Mouse (Mus musculus): Measurements from ENCODE around the gene Olfr370. TPM values are rescaled to one million over a fixed set of nuclear protein-coding genes. Genes with fewer than 3 reads are reported as not detected.
"Not testable (repeated sequence)": the region's sequence is repeated elsewhere in the genome, so short reads cannot be mapped to it uniquely, and the experiment has no call there.

Olfr370 gene
- polyA plus RNA-seq (2012; rRNA removed) (0.18 TPM in 1 of 2 replicates, not detected in the other), polyA plus RNA-seq (2014; fragmentation: Nextera tagmentation; extraction: Ambion mirVana) (not detected in 2 replicates)

DNA sequence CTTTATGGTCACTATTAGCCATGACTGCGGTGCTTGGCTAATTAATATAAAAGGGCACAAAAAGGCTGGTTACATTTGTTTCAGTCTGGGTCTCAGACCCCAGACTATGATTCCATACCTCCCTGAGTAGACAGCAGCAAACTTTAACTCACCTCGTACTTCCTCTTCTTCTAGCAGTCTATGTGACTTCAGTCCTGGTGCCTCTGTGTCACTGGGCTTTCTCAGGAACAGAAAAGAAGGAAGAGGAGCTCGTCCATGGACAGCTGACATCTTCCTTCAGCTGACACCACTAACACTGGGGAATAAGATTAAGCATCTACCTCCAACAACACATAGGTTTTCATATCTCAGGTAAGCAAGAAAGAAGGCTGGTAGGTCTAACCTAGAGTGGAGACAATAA lies at the start of gene Olfr370:
Olfr370 (plus strand) TSS at position 45 of the 400 bp plus-strand sequence.
- no peak for ATAC-seq (ENCODE audit: low FRiP score, low read depth)

DNA sequence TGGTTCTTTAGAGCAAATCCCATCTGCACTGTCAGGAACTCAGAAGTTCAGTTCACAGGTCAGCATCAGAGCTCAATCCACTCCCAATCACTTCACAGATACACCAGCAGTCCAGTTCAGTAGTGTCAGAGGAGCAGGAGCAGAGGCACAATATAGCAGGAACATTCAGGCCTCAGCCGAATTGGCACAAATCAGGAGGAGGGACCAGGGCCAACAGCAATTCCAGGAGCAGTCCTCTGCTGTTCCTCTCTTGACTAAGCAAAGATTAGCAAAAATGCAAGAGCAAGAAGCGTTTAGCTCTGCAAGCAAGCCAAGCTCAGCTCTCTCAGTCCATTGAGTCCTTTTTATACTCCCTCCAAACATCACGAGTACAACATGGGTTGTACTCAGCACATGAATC lies 23.9 kb upstream of the Olfr370 start:
- Histone ChIP-seq H3K4me1 (ENCODE audit: control insufficient read depth, insufficient read depth, low read length) (no peaks in the 10 kb centered on the region), H3K9me3 (ENCODE audit: control insufficient read depth, low read length) (no peaks in the 10 kb centered on the region), H3K36me3 (ENCODE audit: control insufficient read depth, insufficient read depth, low read length) (no peaks in the 10 kb centered on the region), H3K4me2 (replicated peaks; ENCODE audit: low read depth, low read length, severe bottlenecking) (no peak overlapping the region), H3K27ac (replicated peaks; ENCODE audit: low read depth, low read length) (no peak overlapping the region), H3K27me3 (ENCODE audit: control insufficient read depth, insufficient read depth, low read length) (no peaks in the 10 kb centered on the region), H3K4me3 (replicated peaks; ENCODE audit: low read length) (no peak overlapping the region), H3K9ac (ENCODE audit: low read depth, low read length, severe bottlenecking) (no peak overlapping the region)
- DNase-seq (ENCODE audit: low spot score) (no peak), ATAC-seq (ENCODE audit: low FRiP score, low read depth) (no peak)
- 88% methylated on average over 3 of the region's 3 CpGs for WGBS
- TF ChIP-seq POLR2A (IDR thresholded peaks at IDR 0.05; ENCODE audit: borderline replicate concordance, extremely low read depth, insufficient read depth, insufficient read length) = no peak

More for the DNA sequence above, at the start of gene Olfr370:
- H3K4me1 ChIP-seq (ENCODE audit: control insufficient read depth, insufficient read depth, low read length) = no peaks in the 10 kb centered on the region
- no peaks in the 10 kb centered on the region for H3K9me3 ChIP-seq (ENCODE audit: control insufficient read depth, low read length)
- no peak within 1 kb of the TSS for H3K4me3 ChIP-seq (replicated peaks; ENCODE audit: low read length)
- no peak within 1 kb of the TSS for H3K27ac ChIP-seq (replicated peaks; ENCODE audit: low read depth, low read length)
- no peak for TF ChIP-seq POLR2A (IDR thresholded peaks at IDR 0.05; ENCODE audit: borderline replicate concordance, extremely low read depth, insufficient read depth, insufficient read length)
- H3K9ac ChIP-seq (ENCODE audit: low read depth, low read length, severe bottlenecking) = no peak within 1 kb of the TSS
- no peak for DNase-seq (ENCODE audit: low spot score)
- no peaks in the 10 kb centered on the region for H3K36me3 ChIP-seq (ENCODE audit: control insufficient read depth, insufficient read depth, low read length)
- 78% methylated on average over 3 of the region's 3 CpGs for WGBS
- H3K27me3 ChIP-seq (ENCODE audit: control insufficient read depth, insufficient read depth, low read length) = no peaks in the 10 kb centered on the region
- H3K4me2 ChIP-seq (replicated peaks; ENCODE audit: low read depth, low read length, severe bottlenecking) = no peak within 1 kb of the TSS

DNA sequence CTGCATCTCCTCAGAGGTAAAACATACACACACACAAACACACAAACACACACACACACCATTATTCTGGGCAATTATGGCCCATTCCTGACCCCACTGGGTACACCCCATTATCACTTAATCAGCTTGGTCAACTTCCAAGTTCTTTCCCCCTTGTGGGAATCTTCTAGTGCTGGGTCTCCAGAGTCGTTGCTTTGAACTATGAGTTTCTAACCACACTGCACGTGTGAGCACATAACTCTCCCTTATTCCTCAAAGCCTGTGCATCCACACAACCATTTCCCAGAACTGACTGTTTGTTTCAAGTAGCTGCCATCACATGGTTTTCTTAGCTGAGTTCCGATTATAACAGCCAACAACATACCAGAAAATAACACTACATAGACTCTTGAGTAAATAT lies 15.1 kb upstream of the Olfr370 start:
- Histone ChIP-seq H3K9me3 (ENCODE audit: control insufficient read depth, low read length) (no peaks in the 10 kb centered on the region), H3K36me3 (ENCODE audit: control insufficient read depth, insufficient read depth, low read length) (no peaks in the 10 kb centered on the region), H3K4me1 (ENCODE audit: control insufficient read depth, insufficient read depth, low read length) (no peaks in the 10 kb centered on the region), H3K4me2 (replicated peaks; ENCODE audit: low read depth, low read length, severe bottlenecking) (no peak overlapping the region), H3K9ac (ENCODE audit: low read depth, low read length, severe bottlenecking) (no peak overlapping the region), H3K4me3 (replicated peaks; ENCODE audit: low read length) (no peak overlapping the region), H3K27ac (replicated peaks; ENCODE audit: low read depth, low read length) (no peak overlapping the region), H3K27me3 (ENCODE audit: control insufficient read depth, insufficient read depth, low read length) (no peaks in the 10 kb centered on the region)
- TF ChIP-seq POLR2A (IDR thresholded peaks at IDR 0.05; ENCODE audit: borderline replicate concordance, extremely low read depth, insufficient read depth, insufficient read length) = no peak
- ATAC-seq (ENCODE audit: low FRiP score, low read depth) (no peak), DNase-seq (ENCODE audit: low spot score) (no peak)
- WGBS = 76% methylated on average over 3 of the region's 3 CpGs

DNA sequence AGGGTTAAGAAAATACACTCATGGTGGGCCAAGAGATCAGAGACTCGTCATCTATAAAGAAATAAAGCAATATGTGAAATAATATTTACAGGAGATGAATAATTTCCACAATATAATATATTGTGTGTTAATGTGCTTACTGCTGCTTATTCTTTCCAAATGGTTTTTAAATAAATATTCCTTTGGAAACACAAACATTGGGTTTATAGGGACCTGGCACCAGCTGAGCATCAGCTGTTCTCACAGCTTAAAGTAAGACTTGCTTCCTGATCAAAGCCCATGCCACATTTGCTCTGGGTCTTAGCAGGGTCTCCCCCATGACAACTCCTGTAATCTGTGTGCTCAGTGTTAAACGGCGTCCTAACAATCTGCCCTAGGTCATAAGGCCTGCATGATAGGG lies 14.7 kb upstream of the Olfr370 start:
- H3K9ac ChIP-seq (ENCODE audit: low read depth, low read length, severe bottlenecking); H3K4me3 ChIP-seq (replicated peaks; ENCODE audit: low read length); H3K9me3 ChIP-seq (ENCODE audit: control insufficient read depth, low read length); H3K4me1 ChIP-seq (ENCODE audit: control insufficient read depth, insufficient read depth, low read length); DNase-seq (ENCODE audit: low spot score); ATAC-seq (ENCODE audit: low FRiP score, low read depth); H3K36me3 ChIP-seq (ENCODE audit: control insufficient read depth, insufficient read depth, low read length); H3K27ac ChIP-seq (replicated peaks; ENCODE audit: low read depth, low read length); H3K27me3 ChIP-seq (ENCODE audit: control insufficient read depth, insufficient read depth, low read length); H3K4me2 ChIP-seq (replicated peaks; ENCODE audit: low read depth, low read length, severe bottlenecking): not testable (repeated sequence)
- WGBS = 71% methylated on average over 3 of the region's 3 CpGs

DNA sequence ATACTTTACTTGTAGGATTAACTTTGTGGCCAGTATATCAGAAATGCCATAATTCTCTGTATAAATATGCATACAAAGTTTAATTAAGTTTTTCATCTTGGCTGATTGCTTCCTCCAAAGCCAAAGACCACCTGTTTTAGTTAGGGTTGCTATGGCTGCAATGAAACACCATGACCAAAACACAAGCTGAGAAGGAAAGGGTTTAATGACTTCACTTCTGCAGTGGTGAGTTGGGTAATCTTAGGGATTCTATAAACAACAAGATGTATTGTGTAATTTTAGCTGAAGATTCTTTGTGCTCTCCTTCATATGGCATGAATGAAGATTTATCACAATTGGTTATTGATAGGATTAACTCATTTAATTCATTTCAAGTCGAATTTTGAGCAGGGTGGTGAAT lies 14.3 kb upstream of the Olfr370 start:
- Histone ChIP-seq H3K36me3 (ENCODE audit: control insufficient read depth, insufficient read depth, low read length) (no peaks in the 10 kb centered on the region), H3K27me3 (ENCODE audit: control insufficient read depth, insufficient read depth, low read length) (no peaks in the 10 kb centered on the region), H3K4me1 (ENCODE audit: control insufficient read depth, insufficient read depth, low read length) (no peaks in the 10 kb centered on the region), H3K4me2 (replicated peaks; ENCODE audit: low read depth, low read length, severe bottlenecking) (no peak overlapping the region), H3K9ac (ENCODE audit: low read depth, low read length, severe bottlenecking) (no peak overlapping the region), H3K9me3 (ENCODE audit: control insufficient read depth, low read length) (no peaks in the 10 kb centered on the region), H3K27ac (replicated peaks; ENCODE audit: low read depth, low read length) (no peak overlapping the region), H3K4me3 (replicated peaks; ENCODE audit: low read length) (no peak overlapping the region)
- no peak for TF ChIP-seq POLR2A (IDR thresholded peaks at IDR 0.05; ENCODE audit: borderline replicate concordance, extremely low read depth, insufficient read depth, insufficient read length)
- DNase-seq (ENCODE audit: low spot score) (no peak), ATAC-seq (ENCODE audit: low FRiP score, low read depth) (no peak)
- 22% methylated on average over 1 of the region's 1 CpGs for WGBS

DNA sequence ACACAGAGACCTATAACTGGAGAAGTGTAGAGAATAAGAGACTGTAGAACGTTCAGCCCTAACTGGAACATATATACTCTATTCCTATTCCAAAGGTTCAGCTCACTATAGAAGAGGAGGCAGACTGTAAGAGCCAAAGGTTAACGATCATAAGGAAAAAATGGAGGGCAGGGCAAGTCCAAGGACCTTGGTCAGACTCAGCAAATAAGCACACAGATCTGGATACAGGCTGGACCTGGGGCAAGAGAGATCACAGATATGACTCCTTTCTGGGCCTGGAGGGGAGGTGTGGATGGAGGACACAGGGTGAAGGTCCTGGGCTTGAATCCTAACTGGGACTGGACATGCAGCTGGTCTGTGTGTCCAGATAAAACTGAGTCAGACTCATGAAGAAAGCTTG lies 778 bp upstream of the Olfr370 start:
- Histone ChIP-seq H3K4me3 (replicated peaks; ENCODE audit: low read length) (no peak overlapping the region), H3K4me2 (replicated peaks; ENCODE audit: low read depth, low read length, severe bottlenecking) (no peak overlapping the region), H3K36me3 (ENCODE audit: control insufficient read depth, insufficient read depth, low read length) (no peaks in the 10 kb centered on the region), H3K27me3 (ENCODE audit: control insufficient read depth, insufficient read depth, low read length) (no peaks in the 10 kb centered on the region), H3K9ac (ENCODE audit: low read depth, low read length, severe bottlenecking) (no peak overlapping the region), H3K9me3 (ENCODE audit: control insufficient read depth, low read length) (no peaks in the 10 kb centered on the region), H3K4me1 (ENCODE audit: control insufficient read depth, insufficient read depth, low read length) (no peaks in the 10 kb centered on the region), H3K27ac (replicated peaks; ENCODE audit: low read depth, low read length) (no peak overlapping the region)
- ATAC-seq (ENCODE audit: low FRiP score, low read depth) = no peak
- WGBS = 85% methylated on average over 2 of the region's 2 CpGs
- no peak for DNase-seq (ENCODE audit: low spot score)
- TF ChIP-seq POLR2A (IDR thresholded peaks at IDR 0.05; ENCODE audit: borderline replicate concordance, extremely low read depth, insufficient read depth, insufficient read length) = no peak
